Comparison of ENCODE assay signal across 8 mouse cellular contexts in the genomic region with DNA sequence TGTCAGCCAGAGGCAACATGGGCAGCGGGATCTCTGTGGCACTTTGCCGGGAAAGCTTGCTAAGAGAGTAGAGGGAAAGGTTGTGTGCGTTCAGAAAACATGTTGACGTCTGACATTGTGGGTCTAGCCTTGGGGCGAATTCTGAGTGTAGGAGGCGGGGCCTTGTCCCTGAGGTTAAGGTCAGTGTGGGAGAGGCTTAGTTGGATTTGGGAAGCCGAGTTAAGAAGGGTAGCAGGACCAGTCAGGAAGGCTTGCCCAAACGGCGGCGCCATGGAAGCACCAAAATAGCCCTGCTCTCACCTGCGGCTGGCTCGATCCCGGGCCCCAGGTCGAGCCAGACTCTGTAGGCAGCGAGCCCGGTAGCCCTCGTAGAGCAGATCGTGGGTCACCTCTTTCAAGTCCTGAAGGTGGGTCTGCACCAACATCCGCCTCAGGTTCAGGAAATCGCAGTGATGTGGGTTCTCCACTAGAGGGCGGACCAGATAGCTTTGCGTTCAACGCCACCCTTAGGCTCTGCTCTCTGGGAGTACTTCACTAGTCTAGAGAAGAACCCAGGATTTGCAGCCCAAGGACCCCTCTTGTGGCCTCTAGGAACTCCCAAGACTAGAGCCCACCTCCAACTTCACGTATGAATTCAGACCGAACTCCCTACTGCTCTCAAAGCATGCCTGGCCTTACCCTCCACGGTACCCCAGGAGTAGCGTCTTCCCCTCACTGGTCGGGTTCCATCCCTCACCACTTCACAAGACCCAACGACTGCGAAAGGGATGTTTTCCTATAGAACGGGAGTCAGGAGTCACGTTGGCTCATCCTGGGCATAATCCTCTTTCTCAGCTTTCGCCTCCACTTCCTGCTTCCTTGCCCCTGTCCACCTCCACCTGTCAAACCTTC. TPM values are rescaled to one million over a fixed set of nuclear protein-coding genes. Genes with fewer than 3 reads are reported as not detected.
DNase-seq lines count a peak whose midpoint lies in the region; ATAC-seq and TF ChIP-seq lines count a peak whose summit lies in the region.

No protein-coding gene starts in this region.

- H3K27me3 ChIP-seq in forebrain, postnatal 0 days (ENCODE audit: insufficient read depth, low read length) = no peaks in the 10 kb centered on the region
- H3K27me3 ChIP-seq in hindbrain, embryonic 13.5 days = peaks cover 20% of the 10 kb centered on the region
- H3K27me3 ChIP-seq in limb, embryonic 14.5 days (ENCODE audit: control insufficient read depth, insufficient read depth, low read length) = no peaks in the 10 kb centered on the region
- no peaks in the 10 kb centered on the region; the same call in 1 of the 2 replicates for H3K27me3 ChIP-seq in midbrain, embryonic 14.5 days (ENCODE audit: control insufficient read depth, insufficient read depth, low read length)
- H3K27me3 ChIP-seq in stomach, postnatal 0 days (ENCODE audit: control insufficient read depth, insufficient read depth, low read length) = no peaks in the 10 kb centered on the region

- H3K4me2 ChIP-seq in forebrain, postnatal 0 days (ENCODE audit: low read depth) = peak overlapping the region; percentile 44
- H3K4me2 ChIP-seq in hindbrain, embryonic 13.5 days = peak overlapping the region; percentile 44
- peak overlapping the region; percentile 60 for H3K4me2 ChIP-seq in limb, embryonic 14.5 days (replicated peaks; ENCODE audit: low read depth, low read length, severe bottlenecking)
- H3K4me2 ChIP-seq in midbrain, embryonic 14.5 days (ENCODE audit: low read length) = peak overlapping the region; percentile 40
- peak overlapping the region; percentile 60 for H3K4me2 ChIP-seq in stomach, postnatal 0 days (replicated peaks; ENCODE audit: low read depth)

- no peak for TF ChIP-seq EP300 in stomach, postnatal 0 days (optimal IDR thresholded peaks at IDR 0.05)

- peak; percentile 53 for ATAC-seq in forebrain, postnatal 0 days
- ATAC-seq in hindbrain, embryonic 13.5 days (ENCODE audit: low FRiP score) = no peak
- ATAC-seq in limb, embryonic 14.5 days (ENCODE audit: low FRiP score, low read depth) = peak; percentile 48
- ATAC-seq in midbrain, embryonic 14.5 days (ENCODE audit: low FRiP score, low TSS enrichment) = no peak
- peak; percentile 58 for ATAC-seq in stomach, postnatal 0 days (ENCODE audit: low FRiP score, low TSS enrichment)

- 26% methylated on average over 33 of the region's 33 CpGs for WGBS in forebrain, postnatal 0 days
- 28% methylated on average over 33 of the region's 33 CpGs for WGBS in hindbrain, embryonic 13.5 days
- WGBS in limb, embryonic 14.5 days = 20% methylated on average over 33 of the region's 33 CpGs
- 27% methylated on average over 33 of the region's 33 CpGs for WGBS in midbrain, embryonic 14.5 days
- 26% methylated on average over 33 of the region's 33 CpGs for WGBS in stomach, postnatal 0 days

- no peaks in the 10 kb centered on the region for H3K9me3 ChIP-seq in forebrain, postnatal 0 days (ENCODE audit: low read length)
- H3K9me3 ChIP-seq in hindbrain, embryonic 13.5 days = no peaks in the 10 kb centered on the region
- H3K9me3 ChIP-seq in limb, embryonic 14.5 days (ENCODE audit: control insufficient read depth, low read length) = no peaks in the 10 kb centered on the region
- no peaks in the 10 kb centered on the region for H3K9me3 ChIP-seq in midbrain, embryonic 14.5 days (ENCODE audit: control insufficient read depth, low read length)
- H3K9me3 ChIP-seq in stomach, postnatal 0 days (ENCODE audit: control insufficient read depth, low read length) = no peaks in the 10 kb centered on the region

- no peak overlapping the region for H3K27ac ChIP-seq in forebrain, postnatal 0 days (ENCODE audit: low read depth, low read length)
- no peak overlapping the region for H3K27ac ChIP-seq in hindbrain, embryonic 13.5 days
- H3K27ac ChIP-seq in limb, embryonic 14.5 days (replicated peaks; ENCODE audit: low read depth, low read length) = no peak overlapping the region; the same call in 1 of the 2 replicates
- no peak overlapping the region for H3K27ac ChIP-seq in midbrain, embryonic 14.5 days (replicated peaks; ENCODE audit: low read depth, low read length)
- no peak overlapping the region for H3K27ac ChIP-seq in stomach, postnatal 0 days (replicated peaks)

- no peaks in the 10 kb centered on the region for H3K4me1 ChIP-seq in forebrain, postnatal 0 days (ENCODE audit: insufficient read depth)
- peaks cover 8% of the 10 kb centered on the region; the same call in 1 of the 2 replicates for H3K4me1 ChIP-seq in hindbrain, embryonic 13.5 days (replicated peaks)
- peaks cover 10% of the 10 kb centered on the region for H3K4me1 ChIP-seq in limb, embryonic 14.5 days (ENCODE audit: control insufficient read depth, insufficient read depth, low read length)
- no peaks in the 10 kb centered on the region for H3K4me1 ChIP-seq in midbrain, embryonic 14.5 days (ENCODE audit: control insufficient read depth, insufficient read depth, low read length)
- no peaks in the 10 kb centered on the region for H3K4me1 ChIP-seq in stomach, postnatal 0 days (replicated peaks; ENCODE audit: control insufficient read depth, insufficient read depth)

- peak; percentile 54 to 58 for DNase-seq in layer of hippocampus, postnatal 14 days (ENCODE audit: low spot score in 2 of 2)
- DNase-seq in layer of hippocampus, adult 11-12 months (ENCODE audit: low spot score) = no peak
- peak; percentile 69 for DNase-seq in cerebellum, adult 8-10 months
- peak; percentile 76 for DNase-seq in forebrain, postnatal 0 days
- DNase-seq in limb, embryonic 14.5 days (ENCODE audit: low spot score) = peak; percentile 82
- DNase-seq in midbrain, embryonic 14.5 days = peak; percentile 86
- DNase-seq in stomach, postnatal 0 days (ENCODE audit: low spot score) = peak; percentile 72

- peak; percentile 89 for TF ChIP-seq CTCF in forebrain, postnatal 0 days (IDR thresholded peaks at IDR 0.05; ENCODE audit: low read depth)
- TF ChIP-seq CTCF in stomach, postnatal 0 days (IDR thresholded peaks at IDR 0.05; ENCODE audit: low read depth) = peak; percentile 92

- no peak overlapping the region for H3K9ac ChIP-seq in forebrain, postnatal 0 days
- H3K9ac ChIP-seq in hindbrain, embryonic 13.5 days = peak overlapping the region; percentile 43
- H3K9ac ChIP-seq in limb, embryonic 14.5 days (ENCODE audit: low read depth, low read length, severe bottlenecking) = peak overlapping the region; percentile 53
- H3K9ac ChIP-seq in midbrain, embryonic 14.5 days (replicated peaks; ENCODE audit: low read length) = no peak overlapping the region
- H3K9ac ChIP-seq in stomach, postnatal 0 days (ENCODE audit: low read length) = peak overlapping the region; percentile 48

- no peak for TF ChIP-seq POLR2A in limb, embryonic 14.5 days (IDR thresholded peaks at IDR 0.05; ENCODE audit: borderline replicate concordance, extremely low read depth, insufficient read depth, insufficient read length)

- H3K4me3 ChIP-seq in forebrain, postnatal 0 days (ENCODE audit: low read depth, low read length) = peak overlapping the region; percentile 20
- H3K4me3 ChIP-seq in hindbrain, embryonic 13.5 days = peak overlapping the region; percentile 25
- H3K4me3 ChIP-seq in limb, embryonic 14.5 days (replicated peaks; ENCODE audit: low read length) = peak overlapping the region; percentile 34
- 0 out of 2 replicates have a peak overlapping the region, but pooled peaks have one; percentile 8 for H3K4me3 ChIP-seq in midbrain, embryonic 14.5 days (replicated peaks; ENCODE audit: low read depth, low read length)
- peak overlapping the region; percentile 30 for H3K4me3 ChIP-seq in stomach, postnatal 0 days (ENCODE audit: low read depth, low read length)

- H3K36me3 ChIP-seq in forebrain, postnatal 0 days (ENCODE audit: insufficient read depth) = no peaks in the 10 kb centered on the region
- H3K36me3 ChIP-seq in hindbrain, embryonic 13.5 days = no peaks in the 10 kb centered on the region
- H3K36me3 ChIP-seq in limb, embryonic 14.5 days (ENCODE audit: control insufficient read depth, insufficient read depth, low read length) = no peaks in the 10 kb centered on the region
- H3K36me3 ChIP-seq in midbrain, embryonic 14.5 days (ENCODE audit: control insufficient read depth, insufficient read depth, low read length) = no peaks in the 10 kb centered on the region
- no peaks in the 10 kb centered on the region for H3K36me3 ChIP-seq in stomach, postnatal 0 days (ENCODE audit: control insufficient read depth, insufficient read depth, low read length)

RNA-seq across cellular contexts. Expression of gene Mylpf, which starts 6.5 kb away (rescaled TPM):
- total RNA-seq in layer of hippocampus, postnatal 14 days (2021) = 1 to 10 TPM; 1.0 to 1.5 TPM
- 0.52 and 1.6 TPM in 2 replicates for total RNA-seq in forebrain, postnatal 0 days (2014; rRNA removed)
- 1.8 and 3.2 TPM in 2 replicates for polyA plus RNA-seq in forebrain, postnatal 0 days (2015; fragmentation: Nextera tagmentation; extraction: Ambion mirVana)
- polyA plus RNA-seq in hindbrain, embryonic 13.5 days (2015; fragmentation: Nextera tagmentation; extraction: Ambion mirVana) = 11.0 and 15.5 TPM in 2 replicates
- polyA plus RNA-seq in limb, embryonic 14.5 days (2012; rRNA removed) = 555 and 1,104 TPM in 2 replicates
- 413 and 609 TPM in 2 replicates for polyA plus RNA-seq in limb, embryonic 14.5 days (2014; fragmentation: Nextera tagmentation; extraction: Ambion mirVana)
- 4.3 and 4.5 TPM in 2 replicates for polyA plus RNA-seq in midbrain, embryonic 14.5 days (2014; fragmentation: Nextera tagmentation; extraction: Ambion mirVana)
- 11.7 and 15.9 TPM in 2 replicates for polyA plus RNA-seq in stomach, postnatal 0 days (2015; fragmentation: Nextera tagmentation; extraction: Ambion mirVana)

RNA-seq across cellular contexts. Expression of gene Tbc1d10b, which starts 7.0 kb away (rescaled TPM):
- total RNA-seq in layer of hippocampus, postnatal 14 days (2021) = 10 to 100 TPM; 93.6 to 97.3 TPM
- 63.8 and 68.7 TPM in 2 replicates for total RNA-seq in forebrain, postnatal 0 days (2014; rRNA removed)
- 18.1 and 24.8 TPM in 2 replicates for polyA plus RNA-seq in forebrain, postnatal 0 days (2015; fragmentation: Nextera tagmentation; extraction: Ambion mirVana)
- polyA plus RNA-seq in hindbrain, embryonic 13.5 days (2015; fragmentation: Nextera tagmentation; extraction: Ambion mirVana) = 28.0 and 31.3 TPM in 2 replicates
- polyA plus RNA-seq in limb, embryonic 14.5 days (2012; rRNA removed) = 40.8 and 46.8 TPM in 2 replicates
- polyA plus RNA-seq in limb, embryonic 14.5 days (2014; fragmentation: Nextera tagmentation; extraction: Ambion mirVana) = 27.1 and 29.3 TPM in 2 replicates
- 24.6 and 27.6 TPM in 2 replicates for polyA plus RNA-seq in midbrain, embryonic 14.5 days (2014; fragmentation: Nextera tagmentation; extraction: Ambion mirVana)
- 11.7 and 12.1 TPM in 2 replicates for polyA plus RNA-seq in stomach, postnatal 0 days (2015; fragmentation: Nextera tagmentation; extraction: Ambion mirVana)

RNA-seq across cellular contexts. Expression of gene Zfp553, which starts 17.6 kb away (rescaled TPM):
- 10 to 100 TPM; 17.8 to 18.1 TPM for total RNA-seq in layer of hippocampus, postnatal 14 days (2021)
- total RNA-seq in forebrain, postnatal 0 days (2014; rRNA removed) = 34.3 and 46.6 TPM in 2 replicates
- polyA plus RNA-seq in forebrain, postnatal 0 days (2015; fragmentation: Nextera tagmentation; extraction: Ambion mirVana) = 29.8 and 35.9 TPM in 2 replicates
- polyA plus RNA-seq in hindbrain, embryonic 13.5 days (2015; fragmentation: Nextera tagmentation; extraction: Ambion mirVana) = 58.8 and 61.9 TPM in 2 replicates
- 22.5 and 24.9 TPM in 2 replicates for polyA plus RNA-seq in limb, embryonic 14.5 days (2012; rRNA removed)
- 19.4 and 20.1 TPM in 2 replicates for polyA plus RNA-seq in limb, embryonic 14.5 days (2014; fragmentation: Nextera tagmentation; extraction: Ambion mirVana)
- polyA plus RNA-seq in midbrain, embryonic 14.5 days (2014; fragmentation: Nextera tagmentation; extraction: Ambion mirVana) = 31.9 and 39.7 TPM in 2 replicates
- polyA plus RNA-seq in stomach, postnatal 0 days (2015; fragmentation: Nextera tagmentation; extraction: Ambion mirVana) = 11.4 and 12.2 TPM in 2 replicates

RNA-seq across cellular contexts. Expression of gene Sept1, which starts 17.7 kb away (rescaled TPM):
- total RNA-seq in layer of hippocampus, postnatal 14 days (2021) = 1 to 10 TPM; 6.9 to 8.6 TPM
- total RNA-seq in forebrain, postnatal 0 days (2014; rRNA removed) = 6.5 and 8.0 TPM in 2 replicates
- 5.6 and 6.7 TPM in 2 replicates for polyA plus RNA-seq in forebrain, postnatal 0 days (2015; fragmentation: Nextera tagmentation; extraction: Ambion mirVana)
- 21.8 and 23.1 TPM in 2 replicates for polyA plus RNA-seq in hindbrain, embryonic 13.5 days (2015; fragmentation: Nextera tagmentation; extraction: Ambion mirVana)
- polyA plus RNA-seq in limb, embryonic 14.5 days (2012; rRNA removed) = 14.9 and 22.2 TPM in 2 replicates
- 15.3 and 18.6 TPM in 2 replicates for polyA plus RNA-seq in limb, embryonic 14.5 days (2014; fragmentation: Nextera tagmentation; extraction: Ambion mirVana)
- polyA plus RNA-seq in midbrain, embryonic 14.5 days (2014; fragmentation: Nextera tagmentation; extraction: Ambion mirVana) = 11.6 and 13.6 TPM in 2 replicates
- polyA plus RNA-seq in stomach, postnatal 0 days (2015; fragmentation: Nextera tagmentation; extraction: Ambion mirVana) = 7.0 and 7.9 TPM in 2 replicates

RNA-seq across cellular contexts. Expression of gene Cd2bp2, which starts 19.4 kb away (rescaled TPM):
- 10 to 100 TPM; 75.1 to 77.0 TPM for total RNA-seq in layer of hippocampus, postnatal 14 days (2021)
- total RNA-seq in forebrain, postnatal 0 days (2014; rRNA removed) = 89.9 and 131 TPM in 2 replicates
- polyA plus RNA-seq in forebrain, postnatal 0 days (2015; fragmentation: Nextera tagmentation; extraction: Ambion mirVana) = 55.0 and 67.5 TPM in 2 replicates
- 83.1 and 84.6 TPM in 2 replicates for polyA plus RNA-seq in hindbrain, embryonic 13.5 days (2015; fragmentation: Nextera tagmentation; extraction: Ambion mirVana)
- polyA plus RNA-seq in limb, embryonic 14.5 days (2012; rRNA removed) = 84.2 and 110 TPM in 2 replicates
- 54.2 and 61.0 TPM in 2 replicates for polyA plus RNA-seq in limb, embryonic 14.5 days (2014; fragmentation: Nextera tagmentation; extraction: Ambion mirVana)
- 59.5 and 81.1 TPM in 2 replicates for polyA plus RNA-seq in midbrain, embryonic 14.5 days (2014; fragmentation: Nextera tagmentation; extraction: Ambion mirVana)
- 22.8 and 25.2 TPM in 2 replicates for polyA plus RNA-seq in stomach, postnatal 0 days (2015; fragmentation: Nextera tagmentation; extraction: Ambion mirVana)

Comparison
In these comparisons a context has a peak if more than half of its experiments do, and no peak if none do; other contexts are left out.
1. ATAC-seq: peak in forebrain, postnatal 0 days (single experiment), limb, embryonic 14.5 days (single experiment) and stomach, postnatal 0 days (single experiment); none in hindbrain, embryonic 13.5 days (single experiment) and midbrain, embryonic 14.5 days (single experiment).
2. H3K9ac ChIP-seq: peak in hindbrain, embryonic 13.5 days (single experiment), limb, embryonic 14.5 days (single experiment) and stomach, postnatal 0 days (single experiment); none in forebrain, postnatal 0 days (single experiment) and midbrain, embryonic 14.5 days (single experiment).
3. RNA of gene Mylpf, which starts 6.5 kb away (polyA plus RNA-seq): 413 to 1,104 TPM in limb, embryonic 14.5 days; 11.0 to 15.5 TPM in hindbrain, embryonic 13.5 days, 11.7 to 15.9 TPM in stomach, postnatal 0 days, 4.3 to 4.5 TPM in midbrain, embryonic 14.5 days and 1.8 to 3.2 TPM in forebrain, postnatal 0 days; every median in the first group is over 10 times any median in the second.
4. Peak in every context shown above with its lines, with median percentiles within 50 percentile points of each other: H3K4me2 ChIP-seq and H3K4me3 ChIP-seq.